Mouse (Mus musculus): ENCODE data around the gene Ablim2. TPM values are rescaled to one million over a fixed set of nuclear protein-coding genes. Genes with fewer than 3 reads are reported as not detected.

Ablim2 gene
- polyA plus RNA-seq, 1 experiment from 2014 or later = 1.7 TPM

DNA sequence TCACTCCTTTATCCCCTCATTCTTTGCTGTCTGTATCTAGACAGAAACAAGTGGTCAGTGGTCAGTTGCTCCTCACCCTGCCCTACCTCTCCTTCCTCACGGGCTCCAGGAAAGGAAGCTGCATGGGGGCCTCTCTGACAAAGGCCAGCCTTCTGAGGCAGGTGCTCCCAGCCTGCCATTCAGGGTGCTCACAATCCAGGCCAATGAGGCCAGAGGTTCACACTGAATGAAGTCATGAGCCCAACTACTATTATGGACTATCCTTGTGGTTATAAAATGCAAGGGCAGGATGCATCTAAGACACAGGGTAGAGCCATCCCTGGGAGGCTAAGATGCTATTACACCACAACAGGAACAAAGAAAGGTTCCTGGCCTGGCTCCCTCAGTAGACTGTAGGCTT lies 27.1 kb upstream of the Ablim2 start:
- Histone ChIP-seq H3K4me1 (ENCODE audit: control insufficient read depth, insufficient read depth, low read length) (no peaks in the 10 kb centered on the region), H3K27ac (ENCODE audit: low read depth, low read length) (no peak overlapping the region), H3K9ac (ENCODE audit: low read length) (no peak overlapping the region), H3K27me3 (ENCODE audit: control insufficient read depth, insufficient read depth, low read length) (no peaks in the 10 kb centered on the region), H3K36me3 (ENCODE audit: control insufficient read depth, insufficient read depth, low read length) (no peaks in the 10 kb centered on the region), H3K9me3 (ENCODE audit: control insufficient read depth, low read length) (no peaks in the 10 kb centered on the region), H3K4me3 (ENCODE audit: low read depth, low read length) (no peak overlapping the region), H3K4me2 (ENCODE audit: low read depth) (no peak overlapping the region)
- DNase-seq (ENCODE audit: low spot score) (no peak), ATAC-seq (ENCODE audit: insufficient read depth, low FRiP score, low TSS enrichment) (no peak)
- 76% methylated on average over 1 of the region's 1 CpGs for WGBS

DNA sequence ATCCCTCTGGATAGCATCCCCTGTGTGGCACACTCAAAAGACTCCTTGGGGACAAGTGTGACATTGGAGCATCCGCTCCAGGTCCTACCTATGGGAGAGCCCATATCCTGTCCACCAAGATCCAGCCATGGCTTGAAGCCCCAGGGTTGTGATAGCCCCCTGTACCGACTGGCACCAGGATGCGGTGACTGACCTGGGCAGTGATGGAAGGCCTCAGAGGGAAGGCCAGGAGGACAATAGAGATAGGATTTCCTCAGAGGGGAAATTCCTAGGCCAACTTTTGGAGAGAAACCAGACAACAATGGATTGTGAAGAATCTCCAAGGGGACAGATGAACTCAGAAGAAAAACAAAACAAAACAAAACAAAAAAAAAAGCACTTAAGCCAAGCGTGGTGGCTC lies 26.7 kb upstream of the Ablim2 start:
- Histone ChIP-seq H3K4me1 (ENCODE audit: control insufficient read depth, insufficient read depth, low read length) (no peaks in the 10 kb centered on the region), H3K4me3 (ENCODE audit: low read depth, low read length) (no peak overlapping the region), H3K27me3 (ENCODE audit: control insufficient read depth, insufficient read depth, low read length) (no peaks in the 10 kb centered on the region), H3K4me2 (ENCODE audit: low read depth) (no peak overlapping the region), H3K27ac (ENCODE audit: low read depth, low read length) (no peak overlapping the region), H3K9ac (ENCODE audit: low read length) (no peak overlapping the region), H3K9me3 (ENCODE audit: control insufficient read depth, low read length) (no peaks in the 10 kb centered on the region), H3K36me3 (ENCODE audit: control insufficient read depth, insufficient read depth, low read length) (no peaks in the 10 kb centered on the region)
- DNase-seq (ENCODE audit: low spot score) (no peak), ATAC-seq (ENCODE audit: insufficient read depth, low FRiP score, low TSS enrichment) (no peak)
- WGBS = 88% methylated on average over 4 of the region's 4 CpGs

- Histone ChIP-seq H3K4me3 (ENCODE audit: low read depth, low read length) (no peak overlapping the region), H3K9me3 (ENCODE audit: control insufficient read depth, low read length) (no peaks in the 10 kb centered on the region), H3K4me2 (ENCODE audit: low read depth) (no peak overlapping the region), H3K4me1 (ENCODE audit: control insufficient read depth, insufficient read depth, low read length) (no peaks in the 10 kb centered on the region), H3K36me3 (ENCODE audit: control insufficient read depth, insufficient read depth, low read length) (no peaks in the 10 kb centered on the region), H3K27ac (ENCODE audit: low read depth, low read length) (no peak overlapping the region), H3K9ac (ENCODE audit: low read length) (no peak overlapping the region), H3K27me3 (ENCODE audit: control insufficient read depth, insufficient read depth, low read length) (no peaks in the 10 kb centered on the region)
- DNase-seq (ENCODE audit: low spot score) = no peak
- WGBS = 84% methylated on average over 2 of the region's 2 CpGs
- ATAC-seq (ENCODE audit: insufficient read depth, low FRiP score, low TSS enrichment) = no peak
Measured at GRCm38 (mm10) chr5:35733523-35733922, 24.2 kb upstream of the Ablim2 start.

- Histone ChIP-seq H3K4me2 (ENCODE audit: low read depth) (no peak overlapping the region), H3K4me1 (ENCODE audit: control insufficient read depth, insufficient read depth, low read length) (no peaks in the 10 kb centered on the region), H3K9ac (ENCODE audit: low read length) (no peak overlapping the region), H3K27me3 (ENCODE audit: control insufficient read depth, insufficient read depth, low read length) (peaks cover 7% of the 10 kb centered on the region; the same call in 1 of the 2 replicates), H3K36me3 (ENCODE audit: control insufficient read depth, insufficient read depth, low read length) (no peaks in the 10 kb centered on the region), H3K9me3 (ENCODE audit: control insufficient read depth, low read length) (no peaks in the 10 kb centered on the region), H3K4me3 (ENCODE audit: low read depth, low read length) (no peak overlapping the region), H3K27ac (ENCODE audit: low read depth, low read length) (no peak overlapping the region)
- ATAC-seq (ENCODE audit: insufficient read depth, low FRiP score, low TSS enrichment) (no peak), DNase-seq (ENCODE audit: low spot score) (no peak)
- 88% methylated on average over 20 of the region's 20 CpGs for WGBS
Measured at GRCm38 (mm10) chr5:35737231-35737901, 20.3 kb upstream of the Ablim2 start.

- DNase-seq (ENCODE audit: low spot score) (no peak), ATAC-seq (ENCODE audit: insufficient read depth, low FRiP score, low TSS enrichment) (no peak)
- Histone ChIP-seq H3K27ac (ENCODE audit: low read depth, low read length) (no peak overlapping the region), H3K4me1 (ENCODE audit: control insufficient read depth, insufficient read depth, low read length) (no peaks in the 10 kb centered on the region), H3K9me3 (ENCODE audit: control insufficient read depth, low read length) (no peaks in the 10 kb centered on the region), H3K4me2 (ENCODE audit: low read depth) (no peak overlapping the region), H3K36me3 (ENCODE audit: control insufficient read depth, insufficient read depth, low read length) (no peaks in the 10 kb centered on the region), H3K27me3 (ENCODE audit: control insufficient read depth, insufficient read depth, low read length) (peaks cover 7% of the 10 kb centered on the region; the same call in 1 of the 2 replicates), H3K4me3 (ENCODE audit: low read depth, low read length) (no peak overlapping the region), H3K9ac (ENCODE audit: low read length) (no peak overlapping the region)
- WGBS = 77% methylated on average over 2 of the region's 2 CpGs
Measured at GRCm38 (mm10) chr5:35739005-35739404, 18.7 kb upstream of the Ablim2 start.

- WGBS = 28% methylated on average over 10 of the region's 10 CpGs
- no peak for ATAC-seq (ENCODE audit: insufficient read depth, low FRiP score, low TSS enrichment)
- H3K27me3 ChIP-seq (ENCODE audit: control insufficient read depth, insufficient read depth, low read length) = peaks cover 7% of the 10 kb centered on the region; the same call in 1 of the 2 replicates
Measured at GRCm38 (mm10) chr5:35739536-35740278, 18.0 kb upstream of the Ablim2 start, which contains the start of gene Sh3tc1. TSS of gene Sh3tc1 (minus strand) at chr5:35739987.

GRCm38 (mm10) chr5:35740716-35741115 lies 17.0 kb upstream of the Ablim2 start:
- no peaks in the 10 kb centered on the region for H3K9me3 ChIP-seq (ENCODE audit: control insufficient read depth, low read length)
- H3K4me2 ChIP-seq (ENCODE audit: low read depth) = no peak overlapping the region
- DNase-seq (ENCODE audit: low spot score) (no peak), ATAC-seq (ENCODE audit: insufficient read depth, low FRiP score, low TSS enrichment) (no peak)
- H3K36me3 ChIP-seq (ENCODE audit: control insufficient read depth, insufficient read depth, low read length) = no peaks in the 10 kb centered on the region
- no peaks in the 10 kb centered on the region for H3K4me1 ChIP-seq (ENCODE audit: control insufficient read depth, insufficient read depth, low read length)
- no peak overlapping the region for H3K27ac ChIP-seq (ENCODE audit: low read depth, low read length)
- H3K9ac ChIP-seq (ENCODE audit: low read length) = no peak overlapping the region
- H3K4me3 ChIP-seq (ENCODE audit: low read depth, low read length) = no peak overlapping the region
- peaks cover 7% of the 10 kb centered on the region; the same call in 1 of the 2 replicates for H3K27me3 ChIP-seq (ENCODE audit: control insufficient read depth, insufficient read depth, low read length)
- 9% methylated on average over 10 of the region's 10 CpGs for whole genome bisulfite sequencing

More at GRCm38 (mm10) chr5:35739536-35740278, 18.0 kb upstream of the Ablim2 start, which contains the start of gene Sh3tc1:
- no peak within 1 kb of the TSS for H3K27ac ChIP-seq (ENCODE audit: low read depth, low read length)
- H3K4me3 ChIP-seq (ENCODE audit: low read depth, low read length) = no peak within 1 kb of the TSS
- H3K9me3 ChIP-seq (ENCODE audit: control insufficient read depth, low read length) = no peaks in the 10 kb centered on the region
- H3K36me3 ChIP-seq (ENCODE audit: control insufficient read depth, insufficient read depth, low read length) = no peaks in the 10 kb centered on the region
- no peak within 1 kb of the TSS for H3K9ac ChIP-seq (ENCODE audit: low read length)
- no peaks in the 10 kb centered on the region for H3K4me1 ChIP-seq (ENCODE audit: control insufficient read depth, insufficient read depth, low read length)
- no peak within 1 kb of the TSS for H3K4me2 ChIP-seq (ENCODE audit: low read depth)
- no peak for DNase-seq (ENCODE audit: low spot score)

- ATAC-seq (ENCODE audit: insufficient read depth, low FRiP score, low TSS enrichment) = no peak
- Histone ChIP-seq H3K27me3 (ENCODE audit: control insufficient read depth, insufficient read depth, low read length) (peaks cover 7% of the 10 kb centered on the region; the same call in 1 of the 2 replicates), H3K4me2 (ENCODE audit: low read depth) (no peak overlapping the region), H3K9ac (ENCODE audit: low read length) (no peak overlapping the region), H3K27ac (ENCODE audit: low read depth, low read length) (no peak overlapping the region), H3K4me1 (ENCODE audit: control insufficient read depth, insufficient read depth, low read length) (no peaks in the 10 kb centered on the region), H3K36me3 (ENCODE audit: control insufficient read depth, insufficient read depth, low read length) (no peaks in the 10 kb centered on the region), H3K9me3 (ENCODE audit: control insufficient read depth, low read length) (no peaks in the 10 kb centered on the region), H3K4me3 (ENCODE audit: low read depth, low read length) (no peak overlapping the region)
- 40% methylated on average over 13 of the region's 13 CpGs for WGBS
- no peak for DNase-seq (ENCODE audit: low spot score)
Measured at GRCm38 (mm10) chr5:35741225-35741820, 16.4 kb upstream of the Ablim2 start.
